Mouse (Mus musculus) embryonic stem cell, embryonic (primary cell): ENCODE results near the gene Lrrc31.

ENCODE experiments used
- CTCF ChIA-PET, 4 experiments: fragments of 300-600 bp in 2 of 4; fragments of 350-600 bp in 2 of 4; sonication (Branson Sonifier 250); formaldehyde crosslinking; loops; one replicate each; lab custom pipeline; 2022; ENCODE audit warnings: inconsistent platforms in 2 of 4; lab: Charles Lee
- POLR2A ChIA-PET, 4 experiments: fragments of 300-600 bp in 2 of 4; fragments of 350-600 bp in 2 of 4; sonication (Branson Sonifier 250); formaldehyde crosslinking; loops; one replicate each; lab custom pipeline; 2022; ENCODE audit warnings: antibody characterized with exemption in 4 of 4, inconsistent platforms in 1 of 4; lab: Charles Lee

The Lrrc31 gene

DNA sequence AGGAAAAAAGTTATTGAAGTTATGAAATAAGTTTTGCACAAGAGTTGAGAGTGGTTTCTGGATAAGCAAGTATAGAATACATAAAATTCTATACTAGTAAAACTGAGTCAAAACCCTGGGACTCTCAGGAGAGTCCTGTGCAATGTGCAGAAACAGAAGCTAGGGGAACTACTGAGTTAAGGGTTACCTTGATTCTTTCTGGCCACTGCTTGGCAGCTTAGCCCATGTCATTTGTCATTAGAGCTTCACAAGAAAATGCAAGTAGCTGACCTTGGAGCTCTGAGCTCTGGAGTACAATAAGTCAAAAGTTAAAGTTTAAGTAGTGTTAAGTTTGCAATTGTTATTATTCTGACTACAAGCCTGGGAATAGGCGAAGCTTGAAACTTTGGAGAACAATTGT lies 13.7 kb upstream of the Lrrc31 start:
- CTCF ChIA-PET: interaction anchor here in 3 of 4 experiments (0.5 to 0.6 kb wide), 3 partner anchors 24 to 173 kb away, joined by 3 to 7 read pairs (median 3); no protein-coding TSS in a partner anchor
- POLR2A ChIA-PET: interaction anchor here in 3 of 4 experiments (0.7 to 0.8 kb wide), 4 partner anchors 14 to 103 kb away, joined by 3 read pairs; partner anchors contain the start of genes Lrrc31 (in 1 of the 3) and Lrriq4 (in 1 of the 3)

DNA sequence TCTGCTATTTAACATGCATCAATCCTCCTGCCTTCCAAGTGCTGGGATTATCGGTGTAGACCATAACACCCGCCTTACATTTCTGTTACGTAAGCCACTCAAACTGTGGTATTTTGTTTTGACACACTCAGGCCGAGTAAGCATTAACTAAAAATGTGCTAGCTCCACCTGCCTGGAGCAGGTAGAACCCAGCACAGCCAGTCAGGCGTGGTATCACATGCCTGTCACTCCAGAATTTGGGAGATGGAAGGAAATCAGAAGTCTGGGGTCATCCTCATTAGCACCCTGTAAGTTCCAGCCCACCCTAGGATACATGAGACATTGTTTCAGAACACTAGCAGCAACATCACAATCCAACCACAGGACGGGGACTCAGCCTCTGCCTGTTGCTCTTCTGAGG lies 10.5 kb upstream of the Lrrc31 start:
- POLR2A ChIA-PET: interaction anchor here in 2 of 4 experiments (1.1 to 2.6 kb wide), 3 partner anchors 12 to 14 kb away, joined by 3 to 11 read pairs (median 7); no protein-coding TSS in a partner anchor

DNA sequence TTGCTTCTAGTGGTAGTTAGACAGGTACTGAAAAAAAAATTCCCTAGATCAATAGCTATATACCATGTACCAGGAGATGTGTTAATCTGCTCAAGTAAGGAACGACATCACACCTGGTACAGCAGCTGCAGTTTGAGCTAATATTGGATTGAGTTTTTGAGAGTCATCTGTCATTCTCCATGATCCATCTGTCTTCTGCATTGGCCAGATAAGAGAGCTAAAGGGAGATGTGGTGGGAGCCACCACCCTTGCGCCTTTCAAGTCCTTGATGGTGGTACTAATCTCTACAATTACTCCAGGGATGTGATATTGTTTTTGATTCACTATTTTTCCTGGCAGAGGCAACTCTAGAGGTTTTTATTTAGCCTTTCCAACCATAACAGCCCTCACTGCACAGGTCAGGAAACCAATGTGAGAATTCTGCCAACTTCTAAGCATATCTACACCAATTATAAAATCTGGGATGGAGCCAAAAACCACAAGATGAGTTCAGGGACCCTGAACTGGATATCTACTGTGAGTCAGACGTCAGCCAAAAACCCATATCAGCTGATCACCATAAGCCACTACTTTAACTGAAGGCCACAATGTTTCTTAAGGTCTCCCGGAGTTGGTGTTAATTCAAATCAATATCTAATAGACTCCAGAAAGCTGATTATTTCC lies 7.1 kb upstream of the Lrrc31 start:
- ChIA-PET CTCF (no interaction called here), POLR2A (interaction anchor here in 3 of 4 experiments (0.5 to 3.1 kb wide), 5 partner anchors 11 to 284 kb away, joined by 4 to 17 read pairs (median 5); no protein-coding TSS in a partner anchor)

More for the DNA sequence above, 10.5 kb upstream of the Lrrc31 start:
- CTCF ChIA-PET: no interaction called here

DNA sequence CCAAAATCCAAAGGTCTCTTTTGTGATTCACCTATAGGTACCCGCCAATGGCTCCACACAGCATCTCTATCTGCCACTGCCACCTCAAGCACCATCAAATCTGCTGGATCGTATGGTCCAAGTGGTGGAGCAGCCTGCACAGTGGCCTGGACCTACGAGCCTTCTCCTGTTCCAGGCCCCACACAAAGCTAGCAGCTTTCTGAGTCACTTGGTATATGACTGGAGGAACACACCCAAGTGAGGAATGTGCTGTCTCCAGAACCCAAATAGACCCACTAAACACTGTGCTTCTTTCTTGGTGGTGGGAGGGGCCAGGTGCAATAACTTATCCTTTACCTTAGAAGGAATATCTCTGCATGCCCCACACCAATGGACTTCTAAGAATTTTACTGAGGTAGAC lies 6.3 kb upstream of the Lrrc31 start:
- POLR2A ChIA-PET: interaction anchor here in 3 of 4 experiments (0.5 to 3.1 kb wide), 4 partner anchors 10 to 285 kb away, joined by 4 to 17 read pairs (median 6); no protein-coding TSS in a partner anchor
- CTCF ChIA-PET: no interaction called here

DNA sequence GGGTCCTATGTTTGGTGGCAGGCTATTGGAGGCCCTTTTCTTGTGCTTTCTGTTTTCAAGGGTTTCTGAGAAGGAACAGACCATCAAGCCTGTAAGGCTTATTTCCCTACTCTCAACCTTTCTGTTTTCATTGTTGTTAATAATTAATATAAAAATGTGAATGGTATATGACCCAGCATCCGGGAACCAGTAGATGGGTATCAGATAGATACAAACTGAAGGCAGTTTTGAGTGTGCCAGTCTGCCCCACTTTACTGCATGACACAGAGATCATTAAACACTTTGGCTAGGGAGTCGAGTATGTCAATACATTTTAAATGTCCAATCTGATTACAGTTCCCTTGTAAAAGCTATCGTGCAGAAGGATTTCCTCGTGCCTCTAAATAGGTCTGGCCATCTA lies 1.8 kb downstream of the Lrrc31 start:
- ChIA-PET CTCF (interaction anchor here in 2 of 4 experiments (0.5 to 1.4 kb wide), 2 partner anchors 11 to 27 kb away, joined by 5 to 6 read pairs; no protein-coding TSS in a partner anchor), POLR2A (interaction anchor here in 3 of 4 experiments (0.7 to 8.9 kb wide), 3 partner anchors 26 to 100 kb away, joined by 3 to 78 read pairs (median 11); no protein-coding TSS in a partner anchor)

DNA sequence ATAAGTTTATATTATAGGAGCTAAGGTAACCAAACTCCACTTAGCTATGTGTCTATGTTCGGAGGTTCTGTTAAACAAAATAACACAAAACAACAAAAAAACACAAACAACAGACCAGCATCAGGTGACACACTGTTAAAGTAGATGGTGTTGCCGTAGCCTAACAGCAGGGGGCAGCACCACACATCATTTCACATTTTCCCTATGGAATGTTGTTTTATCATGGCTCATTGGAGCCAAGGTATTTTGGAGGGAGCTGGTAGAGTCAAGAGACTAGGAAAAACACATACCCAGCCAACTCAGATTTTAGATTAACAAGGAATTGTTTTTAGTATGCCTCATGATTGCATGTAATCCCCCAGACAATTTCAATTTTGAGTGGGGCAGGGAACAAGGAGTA lies 3.3 kb downstream of the Lrrc31 start:
- ChIA-PET CTCF (interaction anchor here (0.6 to 2.6 kb wide), 10 partner anchors 27 to 104 kb away, joined by 3 to 25 read pairs (median 4); partner anchors contain the start of gene Mynn (in 1 of the 4)), POLR2A (interaction anchor here in 3 of 4 experiments (0.6 to 8.9 kb wide), 22 partner anchors 9 to 182 kb away, joined by 3 to 78 read pairs (median 6); partner anchors contain the start of gene Lrrc34 (in 2 of the 3))

DNA sequence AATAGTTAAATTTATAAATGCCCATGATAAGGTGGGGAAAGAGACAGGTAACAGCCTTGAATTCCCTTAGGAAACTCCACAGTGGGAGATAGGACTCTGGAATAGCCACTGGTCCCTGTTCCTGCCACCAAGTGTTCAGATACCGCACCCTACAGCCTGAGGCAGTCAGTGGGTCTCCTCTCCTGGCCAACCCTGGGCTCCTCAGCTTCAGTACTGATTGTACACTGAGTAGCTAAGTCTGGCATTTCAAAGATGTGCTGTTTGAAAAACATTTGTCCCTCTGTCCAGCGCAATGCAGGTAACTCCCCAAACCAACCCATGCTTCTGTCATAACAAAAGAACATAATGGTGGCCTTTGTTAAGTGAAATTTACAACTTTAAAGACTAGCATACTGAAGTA lies 4.0 kb downstream of the Lrrc31 start:
- ChIA-PET CTCF (interaction anchor here (0.5 to 2.6 kb wide), 11 partner anchors 9 to 235 kb away, joined by 3 to 25 read pairs (median 5); partner anchors contain the start of gene Mynn (in 1 of the 4)), POLR2A (interaction anchor here in 3 of 4 experiments (0.6 to 8.9 kb wide), 27 partner anchors 10 to 1639 kb away, joined by 3 to 78 read pairs (median 5); partner anchors contain the start of genes Lrrc34 (in 3 of the 3) and Mynn (in 1 of the 3))

DNA sequence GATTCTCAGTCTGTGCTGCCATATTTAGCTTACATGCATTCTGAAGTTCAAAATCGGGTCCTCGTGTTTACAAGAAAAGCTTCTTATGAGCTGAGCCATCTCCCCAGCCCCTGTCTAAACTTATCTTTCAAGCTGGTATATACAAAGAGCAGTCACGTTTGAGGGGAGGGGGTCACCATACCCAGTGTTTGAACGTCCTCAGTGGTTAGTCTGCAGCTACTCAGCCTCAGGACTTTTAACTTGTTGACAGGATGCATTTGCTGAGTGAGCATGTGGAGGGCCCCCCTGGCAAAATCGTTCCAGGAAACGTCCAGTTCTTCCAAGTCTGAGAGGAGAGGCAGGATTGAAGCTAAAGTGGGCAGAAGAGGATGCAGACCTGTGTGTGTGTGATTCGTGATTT lies 8.7 kb downstream of the Lrrc31 start:
- ChIA-PET POLR2A (interaction anchor here in 3 of 4 experiments (0.8 to 5.6 kb wide), 24 partner anchors 9 to 103 kb away, joined by 3 to 30 read pairs (median 4); partner anchors contain the start of genes Lrrc34 (in 2 of the 3) and Lrriq4 (in 1 of the 3)), CTCF (interaction anchor here in 2 of 4 experiments (1.1 to 1.6 kb wide), 3 partner anchors 14 to 34 kb away, joined by 3 to 4 read pairs (median 3); no protein-coding TSS in a partner anchor)

DNA sequence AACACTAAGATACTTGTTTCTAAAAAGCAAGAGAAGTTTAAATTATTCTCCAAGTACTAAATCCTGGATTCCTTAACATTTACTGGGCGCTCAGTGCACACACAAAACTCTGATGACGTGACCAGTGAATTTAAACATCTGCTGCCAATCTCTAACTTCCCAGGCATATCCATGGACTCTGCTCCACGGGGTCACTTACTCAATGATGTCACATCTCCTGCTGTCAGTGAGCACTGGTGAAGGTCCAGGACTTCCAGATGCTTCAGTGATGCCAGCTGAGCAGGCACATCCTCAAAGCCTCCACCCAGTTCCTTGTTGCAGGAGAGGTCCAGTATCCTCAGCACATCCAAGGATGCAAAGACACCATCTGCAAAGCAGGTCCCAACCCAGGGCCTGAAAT lies 12.4 kb downstream of the Lrrc31 start:
- ChIA-PET POLR2A (interaction anchor here in 2 of 4 experiments (0.8 to 5.6 kb wide), 4 partner anchors 8 to 40 kb away, joined by 3 to 30 read pairs (median 4); partner anchors contain the start of gene Lrrc34 (in 1 of the 2)), CTCF (no interaction called here)

DNA sequence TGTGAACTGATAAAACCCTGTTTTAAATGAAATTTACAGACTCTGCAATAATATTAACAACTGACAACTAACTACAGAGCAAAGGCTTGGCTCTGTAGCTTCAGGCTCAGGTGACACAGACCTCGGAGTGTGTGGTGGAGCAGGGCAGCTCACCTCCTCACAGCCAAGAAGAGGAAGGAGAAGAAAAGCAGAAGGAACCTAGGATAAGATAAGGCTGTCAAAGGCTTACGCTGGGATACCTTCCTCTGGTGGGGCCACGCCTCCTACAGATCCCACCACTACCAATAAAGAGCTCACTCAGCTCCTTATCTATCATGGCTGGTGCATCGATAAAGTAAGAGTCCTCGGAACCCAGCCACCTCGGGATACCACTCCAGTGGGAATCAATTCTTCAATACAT lies 16.5 kb downstream of the Lrrc31 start:
- CTCF ChIA-PET: interaction anchor here (0.6 to 1.6 kb wide), 5 partner anchors 11 to 485 kb away, joined by 3 to 12 read pairs (median 3); no protein-coding TSS in a partner anchor

DNA sequence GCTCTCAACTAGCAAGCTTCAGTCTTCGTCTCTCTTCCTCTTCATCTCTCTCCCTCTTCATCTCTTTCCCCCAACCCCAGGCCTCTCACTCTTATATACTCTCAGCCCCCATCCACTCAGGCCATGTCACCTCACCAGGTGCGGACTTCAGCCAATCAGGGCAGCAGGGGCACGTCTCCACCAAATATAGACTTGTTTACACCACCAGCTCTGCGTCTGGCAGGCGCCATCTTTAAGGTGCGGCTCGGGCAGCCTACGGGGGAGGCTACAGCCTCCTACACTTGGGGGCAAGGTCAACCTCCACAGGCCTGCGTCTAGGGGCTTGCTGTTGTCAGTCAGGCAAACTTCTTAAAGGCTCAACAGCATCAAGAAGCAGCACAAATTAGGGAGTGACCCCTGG lies 41.2 kb downstream of the Lrrc31 start:
- POLR2A ChIA-PET: interaction anchor here (0.7 to 6.8 kb wide), 31 partner anchors 8 to 136 kb away, joined by 3 to 79 read pairs (median 4); partner anchors contain the start of genes Lrrc34 (in 3 of the 4), Mynn (in 2 of the 4) and Lrriq4 (in 1 of the 4)
- CTCF ChIA-PET: interaction anchor here in 1 of 4 experiments (1.0 kb wide), 1 partner anchor 11 kb away, joined by 4 read pairs; the partner anchor contains the start of gene Lrrc34

More for the DNA sequence above, 16.5 kb downstream of the Lrrc31 start:
- POLR2A ChIA-PET: interaction anchor here (0.6 to 1.9 kb wide), 18 partner anchors 8 to 226 kb away, joined by 3 to 10 read pairs (median 4); partner anchors contain the start of genes Lrrc31 (in 1 of the 4) and Lrrc34 (in 1 of the 4)

DNA sequence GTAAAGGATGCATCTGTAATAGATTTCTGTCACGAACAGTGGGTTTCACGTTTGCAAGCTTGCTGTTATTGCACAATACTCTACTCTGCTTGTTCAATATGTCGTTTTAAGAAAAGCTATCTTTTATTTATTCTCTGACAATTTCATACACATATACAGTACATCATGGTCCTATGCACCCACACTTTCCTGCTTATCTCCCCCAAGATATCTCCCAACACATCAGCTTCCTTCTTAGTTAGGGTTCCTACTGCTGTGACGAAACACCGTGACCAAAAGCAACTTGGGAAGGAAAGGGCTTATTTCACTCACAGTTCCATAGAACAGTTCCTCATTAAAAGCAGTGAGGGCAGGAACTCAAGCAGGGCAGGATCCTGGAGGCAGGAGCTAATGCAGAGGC lies 43.7 kb downstream of the Lrrc31 start:
- CTCF ChIA-PET: interaction anchor here in 2 of 4 experiments (1.3 to 1.6 kb wide), 2 partner anchors 64 to 69 kb away, joined by 3 read pairs; no protein-coding TSS in a partner anchor
- POLR2A ChIA-PET: interaction anchor here (0.6 to 6.8 kb wide), 14 partner anchors 8 to 114 kb away, joined by 3 to 79 read pairs (median 4); partner anchors contain the start of genes Lrrc34 (in 2 of the 4) and Lrriq4 (in 2 of the 4)

DNA sequence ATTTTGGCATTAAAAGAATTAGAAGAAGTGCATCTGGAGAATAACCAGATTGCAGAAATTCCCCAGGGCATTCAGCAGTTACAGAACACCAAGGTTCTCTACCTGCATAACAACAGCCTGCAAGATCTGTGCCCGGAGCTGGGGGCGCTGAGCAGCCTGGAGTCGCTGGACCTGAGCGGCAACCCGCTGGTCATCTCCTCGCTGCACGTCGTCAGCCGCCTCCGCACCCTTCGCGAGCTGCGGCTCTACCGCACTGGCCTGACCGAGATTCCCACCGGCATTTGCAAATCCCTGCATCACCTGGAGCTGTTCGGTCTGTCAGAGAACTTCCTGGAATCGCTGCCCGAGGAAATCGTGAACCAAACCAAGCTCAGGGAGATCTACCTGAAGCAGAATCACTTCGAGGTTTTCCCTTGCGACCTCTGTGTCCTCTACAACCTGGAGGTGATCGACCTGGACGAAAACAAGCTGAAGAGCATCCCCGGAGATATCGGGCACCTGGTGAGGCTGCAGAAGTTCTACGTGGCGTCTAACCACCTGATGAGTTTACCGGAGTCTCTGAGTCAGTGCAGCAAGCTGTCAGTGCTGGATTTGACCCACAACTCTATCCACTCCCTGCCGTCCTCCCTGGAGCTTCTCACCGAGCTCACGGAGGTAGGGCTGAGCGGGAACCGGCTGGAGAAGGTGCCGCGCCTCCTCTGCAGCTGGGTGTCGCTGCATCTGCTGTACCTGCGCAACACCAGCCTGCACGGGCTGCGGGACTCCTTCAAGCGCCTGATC lies 49.4 kb downstream of the Lrrc31 start:
- POLR2A ChIA-PET: interaction anchor here (0.8 to 7.5 kb wide), 28 partner anchors 8 to 143 kb away, joined by 3 to 80 read pairs (median 4); partner anchors contain the start of genes Lrrc31 (in 1 of the 4) and Mynn (in 1 of the 4)
- CTCF ChIA-PET: interaction anchor here in 2 of 4 experiments (0.7 to 2.4 kb wide), 10 partner anchors 16 to 75 kb away, joined by 3 to 14 read pairs (median 4); partner anchors contain the start of gene Mynn (in 1 of the 2)

DNA sequence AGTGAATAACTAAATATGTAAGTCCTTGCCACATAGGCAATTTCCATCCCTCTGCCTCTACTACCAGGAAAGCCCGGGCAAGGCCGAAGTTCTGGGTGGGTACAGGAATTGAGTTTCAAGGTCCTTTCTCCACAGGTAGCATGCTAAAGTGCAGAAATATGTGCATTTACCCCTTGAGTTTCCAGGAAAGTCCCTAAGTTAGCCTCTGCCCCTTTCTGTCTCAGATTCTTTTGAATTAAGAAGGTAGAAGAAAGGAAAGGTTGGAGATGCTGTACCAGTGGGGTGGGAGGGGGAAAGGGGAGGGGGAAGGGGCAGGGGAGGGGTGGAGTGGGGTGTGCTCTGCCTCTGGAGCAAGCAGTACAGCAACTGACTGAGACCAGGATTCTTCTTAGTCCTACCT lies 51.2 kb downstream of the Lrrc31 start:
- POLR2A ChIA-PET: interaction anchor here (0.6 to 7.5 kb wide), 43 partner anchors 9 to 355 kb away, joined by 3 to 80 read pairs (median 8); partner anchors contain the start of genes Mynn (in 3 of the 4), Actrt3 (in 1 of the 4), Gpr160 (in 1 of the 4) and Lrrc31 (in 1 of the 4)
- CTCF ChIA-PET: interaction anchor here in 2 of 4 experiments (1.2 to 1.8 kb wide), 4 partner anchors 10 to 76 kb away, joined by 3 to 10 read pairs (median 6); no protein-coding TSS in a partner anchor

DNA sequence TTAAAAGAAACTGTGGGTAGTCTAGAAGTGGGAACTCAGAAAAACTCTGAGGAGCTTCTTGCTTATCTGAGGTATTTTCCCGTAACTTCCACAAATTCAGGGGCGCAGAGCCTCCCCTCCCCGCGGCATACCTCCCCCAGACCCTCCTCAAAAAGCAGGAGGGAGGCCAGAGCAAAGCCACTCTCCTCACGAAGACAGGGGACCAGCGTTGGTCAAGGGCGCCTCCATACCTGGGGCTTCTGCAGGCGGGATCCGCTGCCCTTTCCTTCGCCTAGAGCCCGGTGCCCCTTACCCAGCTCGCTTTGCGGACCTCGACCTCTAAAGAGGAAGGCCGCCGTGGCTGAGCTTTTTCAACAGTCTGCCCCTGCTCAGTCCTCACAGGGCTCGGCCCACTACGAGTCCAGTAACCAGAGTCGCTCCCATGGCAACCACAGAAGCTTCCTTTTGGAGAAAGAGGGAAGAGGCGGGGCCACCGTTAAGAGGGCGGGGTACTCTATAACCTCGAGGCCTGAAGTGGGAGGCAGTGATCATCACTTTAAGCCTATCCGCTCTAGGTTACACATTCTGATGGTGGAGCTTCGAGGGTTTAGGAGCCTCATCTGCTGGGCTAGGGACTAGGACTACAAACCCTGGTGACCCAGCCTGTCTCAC lies 52.1 kb downstream of the Lrrc31 start, which contains the start of gene Lrrc34:
Lrrc34 (minus strand) TSS at position 430 of the 651 bp plus-strand sequence.
- ChIA-PET POLR2A (interaction anchor here (0.5 to 7.5 kb wide), 96 partner anchors 8 to 492 kb away, joined by 3 to 80 read pairs (median 4); partner anchors contain the start of genes Mynn (in 3 of the 4), Lrrc31 (in 2 of the 4), Actrt3 (in 1 of the 4) and Gpr160 (in 1 of the 4)), CTCF (interaction anchor here in 3 of 4 experiments (0.6 to 2.3 kb wide), 11 partner anchors 10 to 1659 kb away, joined by 3 to 10 read pairs (median 4); no protein-coding TSS in a partner anchor)

DNA sequence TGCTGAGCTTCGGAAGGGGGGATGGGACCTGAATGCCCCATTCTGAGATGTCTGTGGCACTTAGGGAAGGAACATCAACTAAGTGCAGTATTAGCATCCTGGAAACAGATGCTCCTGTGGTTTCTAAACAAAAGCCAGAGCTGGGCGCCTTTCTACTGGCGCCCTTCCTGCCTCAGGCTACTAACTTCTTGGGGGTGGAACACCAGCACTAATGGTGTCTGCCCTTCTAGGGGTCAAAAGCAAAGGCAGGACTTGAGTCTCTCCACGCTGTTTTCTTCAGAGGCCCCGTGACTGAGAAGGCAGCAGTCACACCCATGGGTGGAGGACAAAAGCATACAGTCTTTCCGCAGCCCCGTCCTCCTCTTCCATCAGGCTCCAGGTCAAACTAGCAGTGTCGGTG lies 52.9 kb downstream of the Lrrc31 start:
- POLR2A ChIA-PET: interaction anchor here (0.8 to 7.5 kb wide), 56 partner anchors 9 to 370 kb away, joined by 3 to 80 read pairs (median 8); partner anchors contain the start of genes Lrrc31 (in 3 of the 4), Mynn (in 3 of the 4), Actrt3 (in 1 of the 4) and Gpr160 (in 1 of the 4)

More for the DNA sequence above, 52.9 kb downstream of the Lrrc31 start:
- CTCF ChIA-PET: interaction anchor here in 3 of 4 experiments (0.6 to 2.3 kb wide), 6 partner anchors 12 to 1660 kb away, joined by 3 to 10 read pairs (median 5); no protein-coding TSS in a partner anchor
